Mouse (Mus musculus) thymus, adult 18-20 months (tissue): Measurements from ENCODE around the gene Slc38a3.
A peak's percentile ranks its signal among the peaks of the same experiment; 100 is the strongest.

ENCODE experiments used
- DNase-seq, 2 experiments: peaks; one replicate each; pipeline ENCODE4 v3.0.0; 2022; ENCODE audit warnings: mixed read lengths in 2 of 2

The Slc38a3 gene

DNA sequence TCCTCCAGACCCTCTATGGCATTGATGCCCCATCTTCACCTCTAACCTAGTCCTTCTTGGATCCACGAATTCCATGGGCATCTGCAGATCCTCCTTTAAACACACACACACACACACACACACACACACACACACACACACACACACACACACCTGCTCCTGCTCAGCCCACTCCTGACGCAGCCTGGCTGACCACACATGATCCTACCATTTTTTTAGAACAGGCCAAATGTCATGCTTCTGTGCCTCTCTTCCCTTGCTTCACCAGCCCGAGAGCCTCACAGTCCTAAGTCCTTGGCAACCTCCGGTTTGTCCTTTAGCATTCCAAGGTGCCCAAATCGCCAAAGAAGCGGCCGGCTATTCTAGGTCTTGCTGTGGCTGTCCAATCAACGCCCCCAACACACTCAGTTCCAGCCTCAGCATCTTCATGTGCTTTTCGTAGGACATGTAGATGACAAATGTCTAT is at the start of gene Slc38a3:
Gene Slc38a3, minus strand, starts transcription at position 51 of the 466 bp plus-strand sequence.
- no peak for DNase-seq

- no peak for DNase-seq
Measured at GRCm38 (mm10) chr9:107716951-107717350, 47.6 kb upstream of the Slc38a3 start.

DNA sequence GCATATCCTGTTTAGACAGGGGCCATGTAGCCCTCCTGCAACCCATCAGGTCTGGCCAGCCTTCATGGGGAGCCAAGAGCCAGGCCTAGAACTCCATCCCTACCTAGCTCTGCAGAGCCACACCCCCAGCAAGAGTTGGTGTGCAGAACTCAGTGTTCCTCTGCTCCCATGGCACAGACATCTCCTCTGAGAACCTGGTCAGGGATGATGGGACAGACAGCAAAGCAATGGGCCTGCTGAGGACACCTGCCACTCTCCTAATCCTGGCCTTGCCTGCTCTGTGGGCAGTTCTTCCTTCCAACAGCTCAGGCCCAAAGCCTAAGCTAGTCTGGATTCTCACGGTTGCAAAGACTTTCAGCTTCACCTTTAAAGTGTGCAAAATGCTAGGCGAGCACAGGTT is 46.3 kb upstream of the Slc38a3 start:
- no peak for DNase-seq

DNA sequence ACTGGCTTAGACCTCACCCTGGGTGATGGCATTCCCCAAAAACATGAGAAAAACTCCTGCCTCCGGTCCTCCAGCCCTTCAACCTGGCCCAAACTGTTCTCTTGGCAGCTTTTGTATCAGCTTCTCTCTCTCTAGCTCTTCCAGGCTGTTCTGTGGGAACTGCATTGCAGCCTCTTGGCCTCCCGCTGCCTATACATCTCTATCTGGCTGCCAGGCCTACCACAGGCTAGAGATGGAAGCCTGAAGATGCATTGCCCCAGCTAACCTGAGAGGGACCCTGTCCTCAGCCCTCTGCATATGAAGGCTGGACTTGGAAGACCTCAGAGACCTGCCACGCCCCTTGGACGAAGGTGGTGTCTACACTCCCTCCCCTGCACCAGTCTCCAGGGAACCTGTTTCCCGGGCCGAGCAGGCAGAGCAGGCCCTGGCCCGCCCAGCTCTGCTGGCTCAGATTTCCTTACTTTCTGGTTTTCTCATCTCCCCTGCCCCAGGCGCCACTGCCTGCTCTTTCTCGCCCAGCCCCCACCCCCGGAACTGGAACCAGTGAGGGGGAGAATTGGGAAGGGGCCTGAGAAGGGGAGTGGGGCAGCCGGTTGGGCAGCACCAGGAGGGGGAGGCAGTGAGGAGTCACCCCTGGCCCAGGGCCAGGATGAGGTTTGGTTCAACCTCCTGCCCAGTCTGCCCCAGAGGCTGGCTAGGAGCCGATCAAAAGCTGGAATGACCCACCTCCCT is 45.1 kb upstream of the Slc38a3 start:
- DNase-seq = no peak

GRCm38 (mm10) chr9:107709697-107710483 is 40.6 kb upstream of the Slc38a3 start, which contains the start of gene Sema3f:
Sema3f (minus strand) TSS chr9:107710475.
- DNase-seq = peak; percentile 71 to 74

DNA sequence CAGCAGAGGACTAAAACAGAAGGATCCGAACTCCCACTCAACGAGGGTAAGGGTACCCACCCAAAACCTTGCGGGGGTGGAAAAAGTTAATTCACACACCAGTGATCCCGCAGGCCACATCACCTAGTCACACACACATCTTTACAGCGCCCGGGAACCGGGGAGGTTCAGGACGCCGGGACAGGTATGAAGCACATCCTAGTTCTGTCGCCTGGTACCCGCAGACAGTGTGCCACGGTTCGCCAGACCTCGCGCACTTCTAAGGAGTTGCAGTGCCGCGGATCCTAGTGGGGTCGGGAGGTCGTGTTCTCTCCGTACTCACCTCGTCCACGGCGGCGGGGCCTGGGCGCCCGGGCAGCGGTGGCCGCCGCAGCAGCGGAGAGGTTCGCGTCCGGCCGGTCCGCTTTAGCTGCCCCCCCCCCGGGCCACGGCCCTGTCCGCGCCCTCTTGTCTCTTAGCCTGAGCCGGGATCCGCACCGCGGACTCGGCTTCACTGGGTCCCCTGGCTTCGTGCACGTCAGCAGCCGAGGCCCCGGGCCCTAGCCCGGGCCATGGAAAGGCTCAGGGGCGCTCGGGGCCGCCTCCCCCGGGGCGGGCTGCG is 39.9 kb upstream of the Slc38a3 start:
- DNase-seq = no peak

GRCm38 (mm10) chr9:107708439-107709095 is 39.2 kb upstream of the Slc38a3 start:
- no peak for DNase-seq

GRCm38 (mm10) chr9:107707701-107708438 is 38.5 kb upstream of the Slc38a3 start:
- DNase-seq = no peak

DNA sequence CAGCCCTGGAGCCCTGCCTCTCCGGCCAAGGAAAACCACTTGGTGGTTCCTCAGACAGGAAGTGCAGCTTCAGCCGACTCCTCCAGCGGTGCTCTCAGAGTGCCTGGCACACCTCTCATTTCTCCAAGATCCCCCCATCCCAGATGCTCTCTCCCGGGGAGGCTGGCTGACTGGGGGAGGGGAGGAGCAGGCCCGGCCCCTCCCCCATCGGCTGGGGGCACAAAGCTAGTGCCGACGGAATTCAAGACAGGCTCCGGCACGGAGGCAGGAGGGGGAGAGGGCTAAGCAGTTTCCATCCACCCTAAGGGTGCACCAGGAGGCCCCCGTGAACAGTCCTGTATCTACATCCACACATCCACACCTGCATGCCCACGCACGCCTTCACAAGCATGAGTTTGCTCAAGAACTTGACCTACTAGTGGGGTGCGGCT is 37.5 kb upstream of the Slc38a3 start:
- DNase-seq = no peak

DNA sequence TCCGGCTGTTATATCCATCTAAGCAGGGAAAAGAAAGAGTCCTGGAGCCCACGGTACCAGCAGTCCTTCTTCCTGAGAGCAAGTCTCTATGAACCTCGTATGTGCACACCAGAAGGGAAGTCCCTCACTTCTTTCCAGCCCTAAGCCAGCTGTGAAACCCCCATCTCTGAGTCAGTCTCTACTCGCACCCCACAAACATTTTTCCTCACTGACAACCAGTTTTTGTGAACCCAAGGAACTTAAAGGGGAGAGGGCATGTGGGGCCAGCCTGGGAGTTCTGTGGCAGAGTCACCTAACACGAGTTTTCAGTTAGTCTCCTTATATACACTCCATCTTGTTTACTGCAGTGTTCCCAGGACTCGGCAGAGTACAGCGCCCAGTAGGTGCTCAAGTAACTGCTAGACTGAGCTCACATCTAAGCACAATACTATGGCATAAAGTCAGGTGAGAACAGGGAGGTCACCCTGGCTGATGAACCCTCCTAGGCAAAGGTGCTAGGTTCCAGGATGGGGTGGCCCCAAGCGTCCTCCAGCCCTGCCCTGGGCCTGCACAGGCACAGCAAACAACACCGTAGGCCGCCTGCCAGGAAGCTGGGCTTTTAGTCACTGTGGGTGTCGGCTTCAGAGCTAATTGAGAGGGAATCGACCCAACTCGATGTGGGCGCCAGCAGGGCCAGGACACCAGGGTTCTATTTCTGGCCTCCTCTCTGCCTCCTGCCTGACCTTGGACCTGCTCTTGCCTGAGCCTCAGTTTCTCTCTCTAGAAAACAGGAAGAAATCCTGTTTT is 34.2 kb upstream of the Slc38a3 start:
- DNase-seq = no peak

DNA sequence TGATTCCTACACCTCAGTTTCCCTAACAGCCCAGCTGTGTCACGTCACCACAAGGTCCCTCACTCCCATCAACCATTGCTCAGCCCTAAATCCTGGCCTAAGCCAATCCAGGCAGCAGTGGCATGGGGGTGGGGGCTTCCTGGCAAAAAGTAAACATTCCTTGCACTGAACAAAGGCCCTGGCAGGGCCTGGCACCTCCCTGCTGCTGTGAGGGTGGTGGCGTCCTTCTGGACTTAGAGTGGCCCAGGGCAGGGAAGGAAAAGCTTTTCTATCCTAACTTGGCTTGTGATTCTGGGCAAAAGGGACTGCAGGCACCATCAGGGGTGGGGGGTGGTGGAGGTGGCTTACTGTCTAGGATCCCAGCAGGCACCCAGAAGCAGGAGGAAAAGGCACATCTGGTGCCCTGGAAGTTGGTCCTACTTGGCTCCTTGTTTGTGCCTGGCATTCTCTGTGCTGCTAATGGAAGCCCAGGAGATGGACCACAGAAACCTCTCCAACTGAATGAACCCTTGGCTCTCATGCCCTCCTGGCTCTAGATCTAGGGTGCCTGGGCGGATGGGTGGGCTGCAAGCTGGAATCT is 33.4 kb upstream of the Slc38a3 start:
- no peak for DNase-seq

- DNase-seq = no peak
Measured at GRCm38 (mm10) chr9:107701594-107701993, 32.3 kb upstream of the Slc38a3 start.

DNA sequence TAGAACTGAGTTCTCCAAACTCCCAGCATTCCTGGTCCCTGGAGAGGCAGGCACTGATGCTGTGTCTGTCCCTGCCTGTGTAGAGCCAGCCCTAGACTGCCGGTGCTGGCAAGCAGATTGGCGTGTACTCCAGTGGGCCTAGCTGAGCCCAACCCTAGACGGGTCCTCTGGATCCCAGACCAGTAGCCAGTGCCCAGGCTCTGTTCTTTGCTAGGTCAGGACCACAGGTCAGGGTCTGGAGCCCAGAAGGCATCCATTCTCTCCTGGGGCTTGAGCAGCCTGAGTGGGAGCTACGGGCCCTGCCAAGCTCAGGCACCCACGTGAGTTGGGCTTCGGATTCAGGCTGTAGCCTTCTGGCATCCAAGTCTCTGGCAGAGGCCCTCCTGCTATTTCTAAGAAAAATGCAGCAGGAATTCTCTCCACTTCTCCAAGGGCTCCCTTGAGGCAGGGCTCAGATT is 30.8 kb upstream of the Slc38a3 start:
- no peak for DNase-seq

GRCm38 (mm10) chr9:107699376-107699980 is 30.1 kb upstream of the Slc38a3 start:
- no peak for DNase-seq

DNA sequence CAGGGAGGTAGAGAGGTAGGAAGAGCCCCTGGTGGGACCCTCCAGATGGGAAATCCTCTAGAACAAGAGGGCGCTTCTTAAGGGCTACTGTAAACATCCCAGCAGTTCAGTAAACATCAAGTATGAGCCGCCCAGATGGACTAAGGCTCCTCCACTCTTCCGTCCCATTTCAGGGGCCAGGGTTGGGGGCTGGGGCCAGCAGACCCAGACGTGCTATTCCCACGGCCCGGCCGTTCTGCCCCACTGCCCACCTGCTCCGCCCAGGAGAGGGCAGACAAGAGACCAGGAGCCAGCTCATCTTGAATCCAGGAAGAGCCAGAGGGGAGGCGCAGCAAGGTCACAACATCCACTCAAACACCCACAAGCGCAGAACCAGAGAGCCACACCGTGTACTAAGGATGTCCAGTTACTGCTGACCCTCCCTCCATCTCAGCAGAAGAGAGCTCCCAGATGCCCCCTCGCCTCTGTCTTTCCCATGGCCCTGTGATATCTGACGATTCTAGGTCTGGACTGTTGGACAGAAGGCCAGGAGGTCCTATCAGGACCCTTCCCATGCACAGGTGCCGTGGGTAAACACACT is 29.4 kb upstream of the Slc38a3 start:
- DNase-seq = no peak

DNA sequence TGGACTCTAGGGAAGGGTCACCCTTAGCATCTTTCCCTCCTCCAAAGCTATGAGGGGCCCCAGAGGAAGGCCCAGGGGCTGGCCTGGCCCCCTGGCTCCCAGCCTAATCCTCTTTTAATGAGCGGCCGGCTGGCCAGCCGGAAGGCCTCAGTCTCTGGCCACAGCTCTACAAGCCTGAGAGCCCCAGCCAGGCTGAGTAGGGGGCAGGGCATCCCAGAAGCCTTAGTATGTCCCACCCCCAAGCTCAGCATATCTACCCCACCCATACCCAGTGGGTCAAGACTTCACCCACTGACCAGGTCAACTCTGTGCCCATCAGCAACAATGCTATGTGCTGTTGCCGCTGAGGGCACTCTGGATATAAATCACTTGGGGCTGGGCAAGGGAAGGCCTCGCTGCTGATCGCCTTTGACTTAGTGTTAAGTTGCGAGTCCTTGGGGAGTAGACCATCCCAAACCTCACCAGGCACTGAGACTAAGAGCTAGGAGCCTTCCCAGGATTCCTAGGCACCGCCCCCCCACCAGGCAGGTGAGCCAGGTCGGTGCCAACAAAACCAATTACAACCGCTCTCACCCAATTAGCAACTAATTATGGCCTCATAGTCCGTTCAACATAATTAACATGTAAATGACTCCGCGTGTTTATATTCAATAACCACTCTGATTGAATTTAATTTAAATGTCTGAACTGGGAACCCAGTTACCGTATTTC is 28.6 kb upstream of the Slc38a3 start:
- no peak for DNase-seq

DNA sequence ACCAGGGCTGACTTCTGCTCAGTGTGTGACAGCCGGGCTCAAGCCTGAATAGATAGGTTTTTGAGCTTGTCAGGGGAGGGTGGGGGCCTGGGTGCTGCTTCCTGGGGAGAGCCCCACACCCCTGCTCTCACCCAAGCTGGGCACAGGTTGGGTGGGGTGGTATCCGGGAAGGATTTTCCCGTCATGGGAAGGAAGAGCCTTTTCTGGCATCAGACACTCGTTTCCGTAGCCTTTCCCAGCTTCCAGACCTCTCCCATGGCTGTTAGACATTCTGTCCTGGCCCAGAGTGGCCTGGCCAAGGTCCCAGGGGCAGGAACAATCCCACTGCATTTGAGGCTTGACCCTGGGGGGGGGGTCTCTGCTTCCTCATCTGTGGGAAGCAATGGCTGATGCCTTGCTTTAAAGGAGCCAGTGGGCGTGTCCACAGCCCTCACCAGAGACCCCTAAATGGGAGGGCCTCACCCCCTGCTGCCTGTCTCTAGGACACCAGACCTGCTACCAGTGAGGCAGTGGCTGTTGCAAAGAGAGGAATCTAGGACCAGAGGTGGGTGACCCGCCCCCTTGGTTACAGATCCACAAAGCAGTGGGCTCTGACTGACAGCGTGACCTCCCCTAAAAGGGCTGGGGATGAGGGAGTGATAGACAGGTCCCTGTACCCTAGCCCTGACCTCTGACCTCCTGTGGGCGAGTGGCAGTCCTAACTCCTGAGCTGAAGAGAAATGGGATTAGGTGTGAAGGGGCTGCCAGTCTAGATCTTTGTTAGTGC is 27.7 kb upstream of the Slc38a3 start:
- DNase-seq = no peak

DNA sequence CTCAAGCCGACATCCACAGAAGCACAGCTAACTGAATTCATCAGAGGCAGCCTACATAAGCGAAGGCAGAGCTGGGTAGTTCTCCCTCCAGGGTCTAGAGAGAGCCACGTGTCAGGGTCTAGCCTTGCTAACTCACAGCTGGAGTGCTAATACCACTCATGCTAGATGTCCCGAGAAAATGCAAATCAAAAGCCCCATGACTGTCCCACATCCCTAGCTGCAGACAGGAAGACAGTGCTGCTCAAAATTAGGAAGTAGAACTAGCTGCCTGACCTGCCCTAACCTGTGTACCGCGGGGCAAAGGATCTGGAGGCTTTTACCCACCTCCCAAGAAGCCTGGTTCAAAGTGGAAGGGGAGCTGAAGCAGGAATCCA is 26.8 kb upstream of the Slc38a3 start:
- DNase-seq = no peak
